Mouse (Mus musculus) layer of hippocampus, adult 6 months (tissue): ENCODE results near the gene Fbll1. TPM values are rescaled to one million over a fixed set of nuclear protein-coding genes. Genes with fewer than 3 reads are reported as not detected.
A peak's percentile ranks its signal among the peaks of the same experiment; 100 is the strongest.

Experiments
- long read RNA-seq, 2 experiments: library from polyadenylated mRNA; unstranded; transcript quantifications; one replicate each; pipeline ENCODE4 v2.0.0; 2019 to 2020
- microRNA-seq: library from miRNA; unstranded; fragments of <30 nt; microRNA quantifications from one replicate; pipeline ENCODE4 v1.2.0, GENCODE M21; 2020
- polyA plus RNA-seq: library from polyadenylated mRNA; unstranded; fragments of <200 nt; fragmentation: Nextera tagmentation; gene quantifications from 2 replicates; pipeline ENCODE4 v1.2.3, GENCODE M21; 2021

The Fbll1 gene
- 5.8 and 7.6 TPM in 2 replicates for polyA plus RNA-seq
- long read RNA-seq, experiment 1, transcript Fbll1-201 (1 exons, 1,503 nt), result major isoform, 12 of 12 reads
- long read RNA-seq, experiment 1, partial matches to known transcripts, result 0 of 12 reads
- long read RNA-seq, experiment 1, other reads (novel, unspliced or antisense), result 0 of 12 reads
- long read RNA-seq, experiment 2, partial matches to known transcripts, result 0 of 2 reads
- long read RNA-seq, experiment 2, other reads (novel, unspliced or antisense), result 0 of 2 reads

GRCm38 (mm10) chr11:35798874-35799273 is at the start of gene Fbll1:
Gene Fbll1, minus strand, starts transcription at chr11:35798884.

GRCm38 (mm10) chr11:35834022-35834760 is 35.5 kb upstream of the Fbll1 start, which contains the start of gene Rars:
Gene Rars, minus strand, starts transcription at chr11:35834506.

GRCm38 (mm10) chr11:35769188-35769745 is 29.4 kb downstream of the Fbll1 start, which contains the start of gene Pank3:
Gene Pank3, plus strand, starts transcription at chr11:35769484.

Small RNAs within 50 kb of the gene (microRNA-seq; reads per million reads assigned to microRNA genes)
- 3.9 reads per million, percentile 13 among the genes with 10 or more reads in this experiment for gene Mir103-1

Other genes with a start within 250 kb of the Fbll1 start
- 3.9 and 4.3 TPM in 2 replicates for gene Pank3, start 29.4 kb downstream of the Fbll1 start, polyA plus RNA-seq
- 36.2 and 39.6 TPM in 2 replicates for gene Rars, start 35.6 kb upstream of the Fbll1 start, polyA plus RNA-seq
- 9.6 and 17.7 TPM in 2 replicates for gene Wwc1, start 181.6 kb upstream of the Fbll1 start, polyA plus RNA-seq